Mouse (Mus musculus) left cerebral cortex, adult 2 months (tissue): Measurements from ENCODE around the gene B4galt4. TPM values are rescaled to one million over a fixed set of nuclear protein-coding genes. Genes with fewer than 3 reads are reported as not detected.
"Not testable (repeated sequence)": the region's sequence is repeated elsewhere in the genome, so short reads cannot be mapped to it uniquely, and the experiment has no call there.

Source experiments
- DNase-seq, 2 experiments: peaks; one replicate each; pipeline ENCODE4 v3.0.0; 2021 to 2022; ENCODE audit warnings: low spot score in 2 of 2, mixed read lengths in 1 of 2; ENCODE audit errors: extremely low spot score in 1 of 2
- H3K27ac ChIP-seq: fragments of 200-600 bp; 2 replicates; pipeline ENCODE4 v1.8.1; 2022
- H3K4me3 ChIP-seq: fragments of 200-600 bp; 2 replicates; pipeline ENCODE4 v1.8.1; 2022
- CTCF ChIP-seq: fragments of 200-600 bp; IDR thresholded peaks from 2 replicates; pipeline ENCODE4 v1.8.1; 2022; ENCODE audit warnings: antibody characterized with exemption, mild to moderate bottlenecking, moderate library complexity
- intact Hi-C: fragments of 180-260 bp; cut with DNase I; formaldehyde crosslinking; loops from one replicate; pipeline ENCODE4 v1.15.1; 2025
- total RNA-seq, 2 experiments: library from RNA; stranded (reverse); gene quantifications; 2 replicates each; pipeline ENCODE4 v1.2.3; 2021

B4galt4 gene
- total RNA-seq, 2 experiments from 2014 or later: 21.4 to 23.3 TPM

DNA sequence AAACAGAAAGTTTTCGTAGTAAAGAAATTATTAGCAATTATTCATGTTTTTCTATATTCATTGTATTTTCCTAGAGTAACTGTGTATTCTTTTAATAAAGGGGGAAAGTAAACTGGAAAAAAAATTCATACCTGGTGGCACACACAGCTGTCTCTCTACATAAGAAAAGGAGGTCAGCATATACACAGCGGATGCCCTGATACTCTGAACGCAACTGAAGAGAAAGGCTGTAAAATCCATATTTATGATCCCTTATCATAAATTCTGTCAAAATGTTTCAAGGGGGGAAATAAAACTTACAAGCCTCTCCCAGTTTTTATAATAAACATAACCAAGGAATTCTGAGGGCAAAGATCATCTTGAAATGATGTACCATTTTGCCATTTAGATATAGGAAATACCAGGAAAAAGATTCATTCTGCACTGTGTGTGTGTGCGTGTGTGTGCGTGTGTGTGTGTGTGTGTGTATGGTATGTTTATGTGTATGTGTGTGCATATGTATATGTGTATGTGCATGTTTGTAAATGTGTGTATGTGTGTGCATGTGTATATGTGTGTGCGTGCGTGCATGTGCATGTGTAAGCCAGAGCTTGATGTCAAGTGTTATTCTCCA is 39.0 kb downstream of the B4galt4 start:
- no peak for TF ChIP-seq CTCF
- no peak overlapping the region for H3K27ac ChIP-seq
- H3K4me3 ChIP-seq: no peak overlapping the region
- DNase-seq: no peak
- intact Hi-C loops: no loop called here

DNA sequence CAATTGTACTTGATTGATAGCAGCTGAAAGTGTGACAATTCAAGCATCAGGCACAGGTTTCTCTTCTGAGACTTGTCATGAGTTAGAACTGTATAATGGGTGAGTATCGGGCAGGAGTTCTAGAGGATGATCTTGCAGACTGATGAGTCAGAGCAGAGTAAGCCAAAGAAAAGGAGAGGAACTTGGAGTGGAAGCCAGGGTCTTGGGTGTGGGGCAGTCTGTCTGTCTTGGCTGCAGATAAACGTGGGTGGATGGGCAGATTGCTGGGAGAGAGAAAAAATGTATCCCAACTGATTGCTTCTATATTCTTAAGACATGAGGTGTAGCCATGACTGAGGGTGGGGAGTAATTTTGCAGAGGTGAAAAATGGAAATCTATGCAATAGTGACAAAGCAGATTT is 39.9 kb downstream of the B4galt4 start:
- Histone ChIP-seq H3K4me3 (no peak overlapping the region), H3K27ac (no peak overlapping the region)
- TF ChIP-seq CTCF: no peak
- DNase-seq: no peak
- intact Hi-C loops: no loop called here

DNA sequence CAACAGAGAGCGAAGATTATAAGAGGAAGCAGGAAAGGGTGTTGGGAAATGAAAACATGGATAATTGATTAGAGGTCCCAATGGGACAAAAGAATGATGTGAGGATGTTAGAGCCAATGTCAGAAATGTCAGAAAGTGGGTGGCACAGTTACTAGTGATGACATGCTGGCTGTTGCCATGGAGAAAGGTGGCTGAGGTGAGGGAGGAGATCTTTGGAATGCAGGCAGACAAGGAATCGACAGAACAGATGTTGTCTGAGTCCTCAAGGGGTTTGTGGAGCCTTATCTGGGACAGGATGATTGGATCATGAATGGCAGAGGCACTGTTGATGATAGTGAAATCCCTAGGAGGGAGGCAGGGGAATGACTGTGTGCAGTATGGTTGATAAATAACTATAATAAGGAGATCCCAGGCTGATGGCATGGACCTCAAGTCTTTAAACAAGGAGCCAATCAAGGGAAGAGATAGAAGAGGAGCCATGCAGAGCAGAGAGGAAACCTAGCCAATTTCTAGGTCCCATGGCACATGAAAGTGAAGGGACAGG is 40.5 kb downstream of the B4galt4 start:
- no peak overlapping the region for H3K4me3 ChIP-seq
- H3K27ac ChIP-seq: no peak overlapping the region
- no peak for DNase-seq
- no peak for TF ChIP-seq CTCF
- intact Hi-C loops: no loop called here

DNA sequence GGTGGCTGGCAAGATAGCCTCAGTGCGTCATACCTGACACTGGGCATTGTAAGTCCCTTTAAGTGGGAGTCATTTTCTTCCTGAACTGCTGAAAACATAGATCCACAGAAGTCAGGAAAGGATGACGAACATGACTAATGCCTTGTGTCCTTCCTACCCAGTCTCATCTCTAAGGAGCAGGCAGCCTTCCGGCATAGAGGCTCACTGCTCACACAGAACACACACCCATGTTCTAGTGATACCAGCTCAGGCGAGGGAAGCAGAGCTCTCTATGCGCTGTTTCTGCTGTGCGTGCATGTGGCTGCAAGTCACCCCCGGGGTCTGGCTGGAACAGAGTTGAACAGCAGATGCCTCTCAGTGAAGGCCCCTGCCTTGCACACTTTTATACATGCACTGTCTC is 43.2 kb downstream of the B4galt4 start:
- no peak for TF ChIP-seq CTCF
- intact Hi-C loops: no loop called here
- Histone ChIP-seq H3K27ac (no peak overlapping the region), H3K4me3 (no peak overlapping the region)
- no peak for DNase-seq

DNA sequence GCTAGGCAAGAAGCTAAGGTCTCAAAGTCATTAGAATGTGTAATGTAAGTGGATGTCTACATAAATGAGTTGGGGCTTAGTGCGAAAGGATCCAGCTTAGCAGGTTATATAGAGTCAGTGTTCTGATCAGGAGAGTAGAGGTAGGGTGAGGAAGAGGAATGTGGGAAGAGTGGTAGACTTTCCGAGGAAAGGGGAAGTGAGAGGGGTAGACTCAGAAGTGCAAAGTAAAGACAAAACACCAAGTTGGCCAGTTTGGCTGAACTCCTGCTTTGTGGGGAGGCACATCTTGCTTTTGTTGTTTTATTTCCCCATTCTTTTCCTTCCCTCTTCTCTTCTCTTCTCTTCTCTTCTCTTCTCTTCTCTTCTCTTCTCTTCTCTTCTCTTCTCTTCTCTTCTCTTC is 47.0 kb downstream of the B4galt4 start:
- intact Hi-C loops: no loop called here
- no peak for DNase-seq
- no peak for TF ChIP-seq CTCF
- Histone ChIP-seq H3K27ac (no peak overlapping the region), H3K4me3 (no peak overlapping the region)

DNA sequence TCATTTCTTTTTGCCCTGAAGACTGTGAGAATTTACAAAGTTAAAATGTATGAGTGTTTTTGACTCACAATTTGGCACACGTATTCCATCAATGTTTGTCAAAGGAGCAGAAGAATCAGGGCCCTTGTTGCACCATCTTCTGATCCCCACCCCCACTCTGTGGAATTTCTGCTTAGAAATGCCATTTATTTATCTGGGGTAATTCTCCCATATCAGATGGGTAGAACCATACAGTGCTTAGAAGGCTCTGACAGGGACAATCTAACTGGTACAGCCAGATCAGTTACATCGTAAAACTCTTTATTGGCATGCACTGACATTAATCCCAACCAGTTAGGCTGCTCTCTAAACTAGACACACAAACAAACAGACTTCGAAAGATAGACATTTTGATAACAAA is 47.9 kb downstream of the B4galt4 start:
- H3K27ac ChIP-seq: no peak overlapping the region
- H3K4me3 ChIP-seq: no peak overlapping the region
- TF ChIP-seq CTCF: no peak
- no peak for DNase-seq
- intact Hi-C loops: no loop called here

DNA sequence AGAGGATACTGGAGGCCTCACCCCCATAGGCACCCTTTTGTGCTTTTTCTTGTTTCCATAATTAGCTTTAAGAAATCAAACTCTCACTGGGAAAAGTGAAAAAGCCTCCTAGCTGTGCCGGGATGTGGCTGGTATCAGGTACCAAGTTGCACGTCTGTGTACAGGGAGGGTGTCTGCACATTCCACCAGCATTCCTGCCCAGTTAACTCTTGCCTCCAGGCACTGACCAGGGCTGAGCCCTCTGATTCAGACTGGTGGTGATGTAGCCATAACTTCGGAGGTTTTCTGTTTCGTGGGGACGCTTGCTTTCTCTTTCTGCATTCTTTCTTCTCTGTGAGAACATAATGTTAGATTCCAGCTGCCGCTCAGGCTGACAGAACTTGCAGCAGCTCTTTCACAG is 51.1 kb downstream of the B4galt4 start:
- Histone ChIP-seq H3K27ac (no peak overlapping the region), H3K4me3 (no peak overlapping the region)
- DNase-seq: no peak
- intact Hi-C loops: no loop called here
- TF ChIP-seq CTCF: no peak

DNA sequence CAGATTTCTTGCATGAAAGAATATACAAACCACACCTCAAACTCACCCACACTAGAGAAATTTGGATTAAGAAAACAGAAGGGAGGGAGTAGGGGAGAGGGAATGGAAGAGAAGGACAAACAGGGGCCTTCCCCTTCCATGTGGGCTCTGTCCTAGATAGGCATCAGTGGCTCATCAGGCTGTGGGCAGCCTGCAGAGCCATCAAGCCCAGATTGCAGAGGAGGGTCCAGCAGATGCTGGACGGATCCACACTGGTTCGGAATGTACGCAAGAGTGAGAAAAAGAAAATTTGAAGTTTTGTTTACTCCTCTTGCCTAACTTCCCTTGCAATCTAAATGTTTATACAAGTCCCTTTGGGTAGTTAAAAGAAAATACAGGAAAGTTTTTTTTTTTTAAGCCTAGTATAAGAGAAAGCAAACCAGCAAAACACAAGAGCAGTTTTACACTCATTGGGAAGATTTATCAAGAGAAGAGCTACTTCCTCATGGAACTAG is 56.9 kb downstream of the B4galt4 start:
- Histone ChIP-seq H3K4me3 (no peak overlapping the region), H3K27ac (no peak overlapping the region)
- DNase-seq: no peak
- intact Hi-C loops: no loop called here
- TF ChIP-seq CTCF: no peak

DNA sequence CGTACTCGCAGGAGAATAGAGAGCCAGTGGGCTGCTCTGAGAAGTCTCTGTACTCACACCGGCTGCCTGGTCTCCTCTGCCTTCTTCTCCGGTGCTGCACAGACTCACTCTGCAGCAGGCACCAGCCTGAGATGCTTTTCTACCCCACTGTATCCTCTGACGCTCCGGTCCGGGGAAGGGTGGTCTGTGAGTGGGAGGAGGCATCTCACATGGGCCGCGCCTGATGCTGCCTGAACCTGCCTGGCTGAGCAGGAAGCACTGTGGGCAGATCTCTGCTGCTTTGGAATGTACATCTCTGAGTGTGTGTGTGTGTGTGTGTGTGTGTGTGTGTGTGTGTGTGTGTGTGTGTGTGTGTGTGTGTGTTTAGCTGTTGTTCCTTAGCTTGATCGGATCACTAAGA is 58.0 kb downstream of the B4galt4 start, which contains the start of gene Upk1b:
Gene Upk1b, minus strand, starts transcription at position 238 of the 400 bp plus-strand sequence.
- Histone ChIP-seq H3K27ac (no peak within 1 kb of the TSS), H3K4me3 (no peak within 1 kb of the TSS)
- intact Hi-C loops: no loop called here
- no peak for TF ChIP-seq CTCF
- no peak for DNase-seq

DNA sequence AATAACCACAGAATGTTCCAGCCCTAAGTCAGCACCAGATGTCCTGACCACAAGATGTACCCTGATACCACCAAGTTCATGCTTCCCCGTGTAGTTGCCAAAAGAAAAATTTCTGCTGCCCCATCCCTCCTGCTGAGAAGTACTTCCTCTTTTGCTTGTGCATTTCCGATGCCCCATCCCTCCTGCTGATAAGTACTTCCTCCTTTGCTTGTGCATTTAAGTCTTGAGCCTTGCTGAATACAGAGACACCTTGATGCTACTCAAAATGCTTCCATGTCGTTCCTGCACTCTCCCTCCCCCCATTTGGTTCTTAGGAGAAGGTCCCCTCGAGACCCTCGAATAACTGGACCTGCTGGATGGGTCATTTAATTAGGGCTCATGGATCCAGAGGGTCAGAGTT is 65.7 kb downstream of the B4galt4 start:
- H3K27ac ChIP-seq, intact Hi-C loops, DNase-seq, H3K4me3 ChIP-seq: not testable (repeated sequence)

DNA sequence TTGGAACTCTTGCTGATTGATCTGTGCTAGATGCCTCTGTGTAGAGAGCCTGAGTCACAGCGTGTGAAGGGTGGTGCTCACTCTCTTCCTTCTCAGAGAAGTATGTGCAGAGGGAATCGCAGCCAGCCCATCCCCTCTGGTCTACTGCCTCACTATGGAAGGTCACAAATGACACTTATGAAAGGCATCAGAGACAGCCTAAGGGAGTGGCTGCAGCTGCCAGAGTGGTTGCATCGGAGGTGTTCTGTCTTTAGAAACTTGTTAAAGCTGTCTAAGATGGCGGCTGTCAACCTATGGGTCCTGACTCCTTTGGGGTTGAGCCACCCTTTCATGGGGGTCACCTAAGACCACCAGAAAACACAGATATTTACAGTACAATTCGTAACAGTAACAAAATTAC is 68.1 kb downstream of the B4galt4 start:
- no peak overlapping the region for H3K4me3 ChIP-seq
- TF ChIP-seq CTCF: no peak
- H3K27ac ChIP-seq: no peak overlapping the region
- no peak for DNase-seq
- intact Hi-C loops: loop anchor here (5.0 to 10.0 kb wide), 2 partner anchors 75 to 178 kb away; no protein-coding TSS in a partner anchor

DNA sequence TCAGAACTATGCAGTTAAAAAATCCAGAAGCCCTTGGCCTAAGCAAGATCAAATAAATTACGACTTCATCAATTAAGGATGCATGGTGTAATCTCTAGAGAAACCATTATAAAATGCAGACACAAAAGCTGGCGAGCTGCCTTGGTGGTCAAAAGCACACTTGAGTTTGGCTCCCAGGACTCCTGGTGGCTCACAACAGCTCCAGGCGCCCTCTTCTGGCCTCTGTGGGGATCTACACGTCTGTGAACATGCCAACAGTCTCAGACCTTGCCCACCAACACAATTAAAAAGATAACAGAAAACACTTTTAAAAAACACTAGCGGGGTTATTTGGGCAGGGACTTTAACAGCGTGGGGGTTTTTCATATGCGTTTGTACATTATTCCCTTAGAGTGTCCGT is 70.5 kb downstream of the B4galt4 start:
- peak; percentile 91 for TF ChIP-seq CTCF
- intact Hi-C loops: loop anchor here (2.0 to 10.0 kb wide), 3 partner anchors 78 to 276 kb away; no protein-coding TSS in a partner anchor

More for the DNA sequence above, 70.5 kb downstream of the B4galt4 start:
- Histone ChIP-seq H3K27ac (no peak overlapping the region), H3K4me3 (no peak overlapping the region)
- peak; percentile 54 to 65 for DNase-seq

Other genes with a start within 250 kb of the B4galt4 start
- 10 to 100 TPM; 32.2 to 33.4 TPM for gene Timmdc1, start 219.6 kb upstream of the B4galt4 start, total RNA-seq
- gene Poglut1, start 192.0 kb upstream of the B4galt4 start, total RNA-seq: 10 to 100 TPM; 41.8 to 44.0 TPM
- gene Tmem39a, start 183.6 kb upstream of the B4galt4 start, total RNA-seq: 10 to 100 TPM; 23.5 to 24.9 TPM
- 10 to 100 TPM; 19.1 to 20.6 TPM for gene Arhgap31, start 29.0 kb upstream of the B4galt4 start, total RNA-seq
- gene Upk1b, start 58.1 kb downstream of the B4galt4 start, total RNA-seq: 1 to 10 TPM; 1.4 to 1.7 TPM
- not detected for gene 4930435E12Rik, start 86.5 kb downstream of the B4galt4 start, total RNA-seq
- gene Igsf11, start 150.4 kb downstream of the B4galt4 start, total RNA-seq: 10 to 100 TPM; 37.7 to 49.5 TPM